Mouse (Mus musculus): ENCODE measurements around the gene Uqcrc2. TPM values are rescaled to one million over a fixed set of nuclear protein-coding genes. Genes with fewer than 3 reads are reported as not detected.
A peak's percentile ranks its signal among the peaks of the same experiment; 100 is the strongest.

Uqcrc2 gene
- polyA plus RNA-seq, 1 experiment = 211 TPM

- Histone ChIP-seq H3K27ac (ENCODE audit: insufficient read depth, low read length) (no peak overlapping the region), H3K4me1 (ENCODE audit: control insufficient read depth, insufficient read depth, low read length) (peaks cover 10% of the 10 kb centered on the region), H3K4me3 (ENCODE audit: insufficient read depth, low read length) (no peak overlapping the region)
- TF ChIP-seq CTCF (IDR thresholded peaks at IDR 0.05; ENCODE audit: extremely low read depth, insufficient read depth, low read length) = no peak
Measured at GRCm38 (mm10) chr7:120682002-120682401, 47.0 kb downstream of the Uqcrc2 start.

GRCm38 (mm10) chr7:120684731-120685161, 49.8 kb downstream of the Uqcrc2 start:
- no peak overlapping the region for H3K27ac ChIP-seq (ENCODE audit: insufficient read depth, low read length)
- peaks cover 9% of the 10 kb centered on the region for H3K4me1 ChIP-seq (ENCODE audit: control insufficient read depth, insufficient read depth, low read length)
- TF ChIP-seq CTCF (IDR thresholded peaks at IDR 0.05; ENCODE audit: extremely low read depth, insufficient read depth, low read length) (no peak), POLR2A (IDR thresholded peaks at IDR 0.05; ENCODE audit: extremely low read depth, insufficient read depth, low read length) (no peak)
- H3K4me3 ChIP-seq (ENCODE audit: insufficient read depth, low read length) = no peak overlapping the region

GRCm38 (mm10) chr7:120685227-120685626, 50.3 kb downstream of the Uqcrc2 start:
- TF ChIP-seq CTCF (IDR thresholded peaks at IDR 0.05; ENCODE audit: extremely low read depth, insufficient read depth, low read length) (no peak), POLR2A (IDR thresholded peaks at IDR 0.05; ENCODE audit: extremely low read depth, insufficient read depth, low read length) (no peak)
- peaks cover 8% of the 10 kb centered on the region for H3K4me1 ChIP-seq (ENCODE audit: control insufficient read depth, insufficient read depth, low read length)
- no peak overlapping the region for H3K4me3 ChIP-seq (ENCODE audit: insufficient read depth, low read length)
- no peak overlapping the region for H3K27ac ChIP-seq (ENCODE audit: insufficient read depth, low read length)

DNA sequence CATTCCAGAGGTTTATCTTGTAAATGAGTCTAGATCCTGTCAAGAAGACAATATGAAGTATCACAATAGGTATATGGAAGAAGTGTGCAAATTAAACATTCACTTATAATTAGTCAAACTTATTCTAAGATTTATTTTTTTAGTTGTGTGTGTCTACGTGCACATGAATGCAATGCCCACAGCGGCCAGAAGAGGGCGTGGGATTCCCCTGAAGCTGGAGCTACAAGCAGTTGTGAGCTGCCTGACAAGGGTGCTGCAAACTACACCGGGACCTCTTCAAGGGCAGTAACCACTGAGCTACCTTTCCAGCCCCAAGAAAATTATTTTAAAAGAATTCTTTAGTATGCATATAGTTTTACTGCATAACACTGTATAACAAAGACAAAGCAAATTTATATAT, 55.7 kb downstream of the Uqcrc2 start:
- no peak for TF ChIP-seq POLR2A (IDR thresholded peaks at IDR 0.05; ENCODE audit: extremely low read depth, insufficient read depth, low read length)
- peak; percentile 30 for TF ChIP-seq CTCF (IDR thresholded peaks at IDR 0.05; ENCODE audit: extremely low read depth, insufficient read depth, low read length)
- no peak overlapping the region for H3K4me3 ChIP-seq (ENCODE audit: insufficient read depth, low read length)
- H3K4me1 ChIP-seq (ENCODE audit: control insufficient read depth, insufficient read depth, low read length) = peaks cover 11% of the 10 kb centered on the region
- no peak overlapping the region for H3K27ac ChIP-seq (ENCODE audit: insufficient read depth, low read length)

GRCm38 (mm10) chr7:120693831-120694375, 58.9 kb downstream of the Uqcrc2 start:
- H3K27ac ChIP-seq (ENCODE audit: insufficient read depth, low read length) = no peak overlapping the region
- TF ChIP-seq POLR2A (IDR thresholded peaks at IDR 0.05; ENCODE audit: extremely low read depth, insufficient read depth, low read length) = no peak
- no peak for TF ChIP-seq CTCF (IDR thresholded peaks at IDR 0.05; ENCODE audit: extremely low read depth, insufficient read depth, low read length)
- peaks cover 6% of the 10 kb centered on the region for H3K4me1 ChIP-seq (ENCODE audit: control insufficient read depth, insufficient read depth, low read length)

GRCm38 (mm10) chr7:120695196-120695595, 60.2 kb downstream of the Uqcrc2 start:
- peaks cover 6% of the 10 kb centered on the region for H3K4me1 ChIP-seq (ENCODE audit: control insufficient read depth, insufficient read depth, low read length)
- TF ChIP-seq CTCF (IDR thresholded peaks at IDR 0.05; ENCODE audit: extremely low read depth, insufficient read depth, low read length) (no peak), POLR2A (IDR thresholded peaks at IDR 0.05; ENCODE audit: extremely low read depth, insufficient read depth, low read length) (no peak)
- H3K27ac ChIP-seq (ENCODE audit: insufficient read depth, low read length) = no peak overlapping the region
- no peak overlapping the region for H3K4me3 ChIP-seq (ENCODE audit: insufficient read depth, low read length)

More at GRCm38 (mm10) chr7:120693831-120694375, 58.9 kb downstream of the Uqcrc2 start:
- H3K4me3 ChIP-seq (ENCODE audit: insufficient read depth, low read length) = no peak overlapping the region

DNA sequence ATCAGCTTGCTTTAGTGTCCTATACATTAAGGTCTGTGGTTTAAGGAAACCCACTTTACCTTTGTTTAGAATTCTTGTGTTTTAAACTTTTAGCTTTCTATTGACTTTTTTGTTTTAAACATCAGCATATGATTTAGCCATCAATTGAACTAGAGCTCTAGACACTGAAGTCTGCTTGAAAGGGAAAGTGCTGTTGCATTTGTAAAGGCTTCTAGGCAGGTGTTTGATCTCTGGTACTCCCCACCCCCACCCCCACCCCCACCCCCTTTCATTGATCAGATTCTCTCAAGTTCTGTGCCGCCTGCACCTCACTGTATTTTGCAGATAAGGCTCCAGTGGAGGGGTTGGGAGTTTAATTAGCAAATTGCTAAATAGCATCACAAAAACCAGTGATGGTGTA, 60.7 kb downstream of the Uqcrc2 start:
- H3K27ac ChIP-seq (ENCODE audit: insufficient read depth, low read length) = no peak overlapping the region
- H3K4me1 ChIP-seq (ENCODE audit: control insufficient read depth, insufficient read depth, low read length) = peaks cover 6% of the 10 kb centered on the region
- H3K4me3 ChIP-seq (ENCODE audit: insufficient read depth, low read length) = no peak overlapping the region
- TF ChIP-seq CTCF (IDR thresholded peaks at IDR 0.05; ENCODE audit: extremely low read depth, insufficient read depth, low read length) (no peak), POLR2A (IDR thresholded peaks at IDR 0.05; ENCODE audit: extremely low read depth, insufficient read depth, low read length) (no peak)

- no peak overlapping the region for H3K4me3 ChIP-seq (ENCODE audit: insufficient read depth, low read length)
- peaks cover 6% of the 10 kb centered on the region for H3K4me1 ChIP-seq (ENCODE audit: control insufficient read depth, insufficient read depth, low read length)
- H3K27ac ChIP-seq (ENCODE audit: insufficient read depth, low read length) = no peak overlapping the region
- no peak for TF ChIP-seq POLR2A (IDR thresholded peaks at IDR 0.05; ENCODE audit: extremely low read depth, insufficient read depth, low read length)
- no peak for TF ChIP-seq CTCF (IDR thresholded peaks at IDR 0.05; ENCODE audit: extremely low read depth, insufficient read depth, low read length)
Measured at GRCm38 (mm10) chr7:120696331-120696730, 61.4 kb downstream of the Uqcrc2 start.

DNA sequence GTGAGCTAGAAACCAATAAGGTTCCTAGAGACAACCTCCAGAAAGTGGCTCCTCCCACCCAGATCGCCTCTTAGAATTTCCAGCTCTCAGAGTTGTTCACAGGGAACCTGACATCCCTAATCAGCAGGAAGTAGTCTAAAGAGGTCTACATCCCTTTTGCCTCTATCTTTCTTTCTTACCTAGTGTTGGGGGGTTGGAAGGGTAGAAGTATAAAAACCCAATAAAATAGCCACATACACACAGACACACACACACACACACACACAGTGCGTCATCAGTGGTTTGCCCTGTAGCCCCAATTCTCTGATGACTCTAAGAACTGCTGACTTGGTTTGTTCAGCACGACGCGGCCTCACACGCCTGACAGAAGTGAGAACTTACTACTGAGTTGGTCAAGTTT, 64.6 kb downstream of the Uqcrc2 start:
- Histone ChIP-seq H3K4me3 (ENCODE audit: insufficient read depth, low read length) (no peak overlapping the region), H3K27ac (ENCODE audit: insufficient read depth, low read length) (no peak overlapping the region), H3K4me1 (ENCODE audit: control insufficient read depth, insufficient read depth, low read length) (peaks cover 2% of the 10 kb centered on the region; the same call in 1 of the 2 replicates)
- TF ChIP-seq CTCF (IDR thresholded peaks at IDR 0.05; ENCODE audit: extremely low read depth, insufficient read depth, low read length) (no peak), POLR2A (IDR thresholded peaks at IDR 0.05; ENCODE audit: extremely low read depth, insufficient read depth, low read length) (no peak)

GRCm38 (mm10) chr7:120703888-120704287, 68.9 kb downstream of the Uqcrc2 start:
- H3K27ac ChIP-seq (ENCODE audit: insufficient read depth, low read length) = no peak overlapping the region
- H3K4me1 ChIP-seq (ENCODE audit: control insufficient read depth, insufficient read depth, low read length) = no peaks in the 10 kb centered on the region; the same call in 1 of the 2 replicates
- H3K4me3 ChIP-seq (ENCODE audit: insufficient read depth, low read length) = no peak overlapping the region
- TF ChIP-seq CTCF (IDR thresholded peaks at IDR 0.05; ENCODE audit: extremely low read depth, insufficient read depth, low read length) (no peak), POLR2A (IDR thresholded peaks at IDR 0.05; ENCODE audit: extremely low read depth, insufficient read depth, low read length) (no peak)

Other genes starting within 250 kb of the Uqcrc2 start
- not detected in 2 replicates for gene Abca16, start 225.5 kb upstream of the Uqcrc2 start, polyA plus RNA-seq (2012; rRNA removed)
- 0.17 and 0.25 TPM in 2 replicates for gene Pdzd9, start 35.2 kb downstream of the Uqcrc2 start, polyA plus RNA-seq (2012; rRNA removed)
- 37.0 and 38.8 TPM in 2 replicates for gene Mosmo, start 42.4 kb downstream of the Uqcrc2 start, polyA plus RNA-seq (2012; rRNA removed)
- 10.3 and 13.4 TPM in 2 replicates for gene Vwa3a, start 104.1 kb downstream of the Uqcrc2 start, polyA plus RNA-seq (2012; rRNA removed)
- gene Gm5737, start 177.2 kb downstream of the Uqcrc2 start, polyA plus RNA-seq (2012; rRNA removed) = not detected in 2 replicates
- 33.8 and 36.2 TPM in 2 replicates for gene Eef2k, start 207.7 kb downstream of the Uqcrc2 start, polyA plus RNA-seq (2012; rRNA removed)